Mouse (Mus musculus) embryonic facial prominence, embryonic 10.5 days (tissue): ENCODE measurements around the gene Myocd. TPM values are rescaled to one million over a fixed set of nuclear protein-coding genes. Genes with fewer than 3 reads are reported as not detected.

Source experiments
- polyA plus RNA-seq: library from polyadenylated mRNA; unstranded; fragments of >200 nt; fragmentation: Nextera tagmentation; extraction: Ambion mirVana; gene quantifications from 2 replicates; pipeline ENCODE4 v1.2.1, GENCODE M21; 2016

Myocd gene
- polyA plus RNA-seq, 1 experiment from 2014 or later, result 1.8 TPM

Other genes with a start within 250 kb of the Myocd start
- 0.23 TPM in 1 of 2 replicates, not detected in the other for gene 1700086D15Rik, start 110.1 kb downstream of the Myocd start, polyA plus RNA-seq
- 3.5 and 3.8 TPM in 2 replicates for gene Arhgap44, start 107.0 kb downstream of the Myocd start, polyA plus RNA-seq